Mouse (Mus musculus) heart, embryonic 16.5 days (tissue): Measurements from ENCODE around the gene Itpkc. TPM values are rescaled to one million over a fixed set of nuclear protein-coding genes. Genes with fewer than 3 reads are reported as not detected.
A peak's percentile ranks its signal among the peaks of the same experiment; 100 is the strongest.

Experiments
- ATAC-seq: fragments of 200-750 bp; cut with Nextera tagmentation; replicated peaks from 2 replicates; pipeline ENCODE4 v1.8.0; 2017; ENCODE audit warnings: moderate number of reproducible peaks; ENCODE audit not compliant: insufficient read depth, low FRiP score; ENCODE audit errors: extremely low read depth
- H3K27ac ChIP-seq: fragments of 300-500 bp; sonication (generic); 2 replicates; pipeline ENCODE4 v1.5.1; 2014; ENCODE audit warnings: mild to moderate bottlenecking, low read length, control low read depth, moderate library complexity
- H3K27me3 ChIP-seq: fragments of 300-500 bp; sonication (generic); 2 replicates; pipeline ENCODE4 v1.6.1; 2014; ENCODE audit warnings: low read length, mixed read lengths; ENCODE audit not compliant: control insufficient read depth, insufficient read depth
- H3K36me3 ChIP-seq: fragments of 300-500 bp; sonication (generic); 2 replicates; pipeline ENCODE4 v1.6.1; 2014; ENCODE audit not compliant: control insufficient read depth, insufficient read depth
- H3K4me1 ChIP-seq: fragments of 300-500 bp; sonication (generic); 2 replicates; pipeline ENCODE4 v1.6.1; 2014; ENCODE audit warnings: low read length, mixed read lengths; ENCODE audit not compliant: control insufficient read depth, insufficient read depth
- H3K4me2 ChIP-seq: fragments of 300-500 bp; sonication (generic); 2 replicates; pipeline ENCODE4 v1.6.1; 2014; ENCODE audit warnings: low read depth, mild to moderate bottlenecking, control low read depth, low read length
- H3K4me3 ChIP-seq: fragments of 300-500 bp; sonication (generic); 2 replicates; pipeline ENCODE4 v1.5.1; 2014; ENCODE audit warnings: mild to moderate bottlenecking, control low read depth, low read length
- H3K9ac ChIP-seq: fragments of 300-500 bp; sonication (generic); 2 replicates; pipeline ENCODE4 v1.6.1; 2014; ENCODE audit warnings: low read length, control low read depth
- H3K9me3 ChIP-seq: fragments of 300-500 bp; sonication (generic); replicated peaks from 2 replicates; pipeline ENCODE4 v1.6.1; 2016; ENCODE audit warnings: low read length; ENCODE audit not compliant: control insufficient read depth
- WGBS: fragments of 180-500 bp; shearing (Covaris S2); extraction: QIAGEN DNeasy Blood & Tissue Kit; methylation state at CpG from one replicate; pipeline ENCODE4 v1.1.7; 2014; 5-methylcytosine and 5-hydroxymethylcytosine counted together
- polyA plus RNA-seq: library from polyadenylated mRNA; unstranded; fragments of >200 nt; fragmentation: Nextera tagmentation; extraction: Ambion mirVana; gene quantifications from 2 replicates; pipeline ENCODE4 v1.2.1, GENCODE M21; 2015

The Itpkc gene
- polyA plus RNA-seq, 1 experiment from 2014 or later = 2.5 TPM

DNA sequence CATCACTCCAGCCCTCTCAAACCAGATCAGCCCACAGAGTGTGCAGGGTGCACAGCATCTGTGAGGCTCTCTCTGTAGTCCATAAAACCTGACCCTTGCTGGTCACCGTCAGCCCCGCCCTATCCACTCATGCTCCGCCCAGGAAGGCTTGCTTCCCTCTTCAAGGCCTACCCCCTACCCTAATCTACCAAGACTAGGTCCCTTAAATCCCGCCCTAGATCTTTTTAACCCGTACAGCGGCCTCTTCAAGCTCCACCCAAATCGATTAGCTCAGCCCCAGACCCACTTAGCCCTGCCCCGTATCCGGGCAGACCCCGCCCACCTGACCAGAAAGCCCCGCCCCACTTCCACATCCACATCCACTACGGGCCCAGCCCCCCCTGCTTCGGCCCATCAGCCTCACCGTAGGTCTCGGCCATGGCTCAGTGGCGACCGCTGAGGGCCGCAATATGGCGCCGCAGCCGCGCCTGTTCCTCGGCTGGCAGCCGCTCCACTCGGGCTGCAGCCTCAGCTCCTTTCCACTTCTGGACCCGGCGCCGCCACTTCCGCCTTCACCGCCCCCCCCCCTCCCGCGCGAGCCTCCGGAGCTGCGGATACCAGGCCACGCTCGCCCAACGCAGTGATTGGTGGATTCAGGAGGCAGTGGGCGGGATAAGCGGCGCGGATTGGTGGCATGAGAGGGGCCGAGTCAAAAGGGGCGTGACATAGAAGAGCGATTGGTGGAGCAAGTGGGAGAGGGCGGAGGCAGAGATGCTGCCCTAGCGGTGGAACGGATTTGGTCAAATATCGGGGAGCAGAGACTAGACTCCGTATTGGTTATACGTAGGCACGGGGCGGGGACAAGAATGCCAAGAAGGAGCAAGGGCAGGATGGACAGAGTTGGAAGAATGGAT is 49.9 kb downstream of the Itpkc start, which contains the start of gene Rab4b:
Gene Rab4b (minus strand): TSS at position 573 of the 893 bp plus-strand sequence.
- Histone ChIP-seq H3K9ac (peak within 1 kb of the TSS; percentile 79), H3K9me3 (no peaks in the 10 kb centered on the region), H3K4me3 (peak within 1 kb of the TSS; percentile 89), H3K4me2 (peak within 1 kb of the TSS; percentile 71), H3K36me3 (0 out of 2 replicates have a peak, but pooled peaks cover 5% of the 10 kb centered on the region), H3K4me1 (peaks cover 13% of the 10 kb centered on the region), H3K27ac (peak within 1 kb of the TSS; percentile 95), H3K27me3 (no peaks in the 10 kb centered on the region)
- WGBS = 1% methylated on average over 50 of the region's 53 CpGs
- peak; percentile 98 for ATAC-seq

- 0 out of 2 replicates have a peak, but pooled peaks cover 10% of the 10 kb centered on the region for H3K36me3 ChIP-seq
- no peak for ATAC-seq
Measured at GRCm38 (mm10) chr7:27177942-27178323, 50.5 kb downstream of the Itpkc start.

GRCm38 (mm10) chr7:27174896-27175295 is 53.6 kb downstream of the Itpkc start:
- WGBS = 76% methylated on average over 7 of the region's 7 CpGs
- Histone ChIP-seq H3K27ac (no peak overlapping the region), H3K4me2 (no peak overlapping the region), H3K36me3 (peaks cover 30% of the 10 kb centered on the region), H3K4me3 (no peak overlapping the region), H3K27me3 (no peaks in the 10 kb centered on the region), H3K9me3 (no peaks in the 10 kb centered on the region), H3K4me1 (peaks cover 12% of the 10 kb centered on the region), H3K9ac (no peak overlapping the region)
- ATAC-seq = no peak

More at GRCm38 (mm10) chr7:27177942-27178323, 50.5 kb downstream of the Itpkc start:
- Histone ChIP-seq H3K27ac (peak overlapping the region; percentile 95), H3K27me3 (no peaks in the 10 kb centered on the region), H3K4me2 (peak overlapping the region; percentile 71), H3K4me1 (peaks cover 13% of the 10 kb centered on the region), H3K9ac (peak overlapping the region; percentile 79), H3K4me3 (peak overlapping the region; percentile 89), H3K9me3 (no peaks in the 10 kb centered on the region)
- WGBS = 22% methylated on average over 4 of the region's 4 CpGs

- peaks cover 8% of the 10 kb centered on the region; the same call in 1 of the 2 replicates for H3K4me1 ChIP-seq
- no peak overlapping the region for H3K9ac ChIP-seq
- ATAC-seq = no peak
- H3K27me3 ChIP-seq = no peaks in the 10 kb centered on the region
- H3K4me3 ChIP-seq = no peak overlapping the region
- H3K4me2 ChIP-seq = no peak overlapping the region
- H3K9me3 ChIP-seq = no peaks in the 10 kb centered on the region
- H3K27ac ChIP-seq = no peak overlapping the region
- WGBS = 92% methylated on average over 15 of the region's 15 CpGs
- peaks cover 30% of the 10 kb centered on the region for H3K36me3 ChIP-seq
Measured at GRCm38 (mm10) chr7:27174496-27174895, 54.0 kb downstream of the Itpkc start.

- ATAC-seq = no peak
- peaks cover 5% of the 10 kb centered on the region; the same call in 1 of the 2 replicates for H3K4me1 ChIP-seq
- H3K27me3 ChIP-seq = no peaks in the 10 kb centered on the region
- 88% methylated on average over 3 of the region's 3 CpGs for WGBS
- H3K4me2 ChIP-seq = no peak overlapping the region
- H3K9ac ChIP-seq = no peak overlapping the region
- no peak overlapping the region for H3K27ac ChIP-seq
- H3K9me3 ChIP-seq = no peaks in the 10 kb centered on the region
- peaks cover 30% of the 10 kb centered on the region for H3K36me3 ChIP-seq
- no peak overlapping the region for H3K4me3 ChIP-seq
Measured at GRCm38 (mm10) chr7:27170981-27171380, 57.5 kb downstream of the Itpkc start.

- Histone ChIP-seq H3K9me3 (no peaks in the 10 kb centered on the region), H3K27ac (no peak overlapping the region), H3K27me3 (no peaks in the 10 kb centered on the region), H3K36me3 (peaks cover 32% of the 10 kb centered on the region), H3K9ac (no peak overlapping the region), H3K4me3 (no peak overlapping the region), H3K4me2 (no peak overlapping the region), H3K4me1 (peaks cover 27% of the 10 kb centered on the region)
- WGBS = 92% methylated on average over 5 of the region's 5 CpGs
- no peak for ATAC-seq
Measured at GRCm38 (mm10) chr7:27168371-27168770, 60.1 kb downstream of the Itpkc start.

DNA sequence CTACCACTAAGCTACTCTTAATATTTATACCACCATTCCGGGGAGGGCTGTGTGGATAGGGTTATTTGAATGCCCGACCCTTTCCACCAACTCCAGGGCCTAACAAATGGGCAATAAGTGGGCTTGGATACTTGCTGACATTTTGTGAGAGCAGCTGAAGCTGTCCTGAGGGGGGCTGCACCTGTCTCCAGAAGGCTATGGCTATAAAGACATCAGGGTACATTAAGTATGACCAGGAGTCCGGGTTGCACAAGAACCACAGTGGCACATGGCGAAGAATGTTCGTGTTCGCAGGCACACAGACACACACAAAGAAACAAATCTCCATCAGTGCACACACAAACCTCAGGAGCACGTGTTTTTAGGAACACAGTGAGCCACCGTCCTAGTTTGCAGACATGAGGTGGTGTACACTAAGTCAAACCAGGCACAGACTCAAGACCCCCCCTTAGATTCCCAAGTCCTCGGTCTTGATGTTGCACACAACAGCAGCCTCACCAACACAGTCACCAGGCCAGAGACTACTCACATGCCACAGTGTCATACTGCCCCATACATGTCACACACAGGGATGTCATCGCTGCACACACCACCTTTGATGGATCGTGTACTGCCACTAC is 60.9 kb downstream of the Itpkc start:
- peaks cover 28% of the 10 kb centered on the region for H3K36me3 ChIP-seq
- H3K4me1 ChIP-seq = peaks cover 34% of the 10 kb centered on the region
- H3K27ac ChIP-seq = peak overlapping the region; percentile 96
- no peak for ATAC-seq
- peak overlapping the region; percentile 85 for H3K9ac ChIP-seq
- peak overlapping the region; percentile 73 for H3K4me2 ChIP-seq
- no peaks in the 10 kb centered on the region for H3K9me3 ChIP-seq
- no peaks in the 10 kb centered on the region for H3K27me3 ChIP-seq
- WGBS = 71% methylated on average over 11 of the region's 11 CpGs
- H3K4me3 ChIP-seq = peak overlapping the region; percentile 73

DNA sequence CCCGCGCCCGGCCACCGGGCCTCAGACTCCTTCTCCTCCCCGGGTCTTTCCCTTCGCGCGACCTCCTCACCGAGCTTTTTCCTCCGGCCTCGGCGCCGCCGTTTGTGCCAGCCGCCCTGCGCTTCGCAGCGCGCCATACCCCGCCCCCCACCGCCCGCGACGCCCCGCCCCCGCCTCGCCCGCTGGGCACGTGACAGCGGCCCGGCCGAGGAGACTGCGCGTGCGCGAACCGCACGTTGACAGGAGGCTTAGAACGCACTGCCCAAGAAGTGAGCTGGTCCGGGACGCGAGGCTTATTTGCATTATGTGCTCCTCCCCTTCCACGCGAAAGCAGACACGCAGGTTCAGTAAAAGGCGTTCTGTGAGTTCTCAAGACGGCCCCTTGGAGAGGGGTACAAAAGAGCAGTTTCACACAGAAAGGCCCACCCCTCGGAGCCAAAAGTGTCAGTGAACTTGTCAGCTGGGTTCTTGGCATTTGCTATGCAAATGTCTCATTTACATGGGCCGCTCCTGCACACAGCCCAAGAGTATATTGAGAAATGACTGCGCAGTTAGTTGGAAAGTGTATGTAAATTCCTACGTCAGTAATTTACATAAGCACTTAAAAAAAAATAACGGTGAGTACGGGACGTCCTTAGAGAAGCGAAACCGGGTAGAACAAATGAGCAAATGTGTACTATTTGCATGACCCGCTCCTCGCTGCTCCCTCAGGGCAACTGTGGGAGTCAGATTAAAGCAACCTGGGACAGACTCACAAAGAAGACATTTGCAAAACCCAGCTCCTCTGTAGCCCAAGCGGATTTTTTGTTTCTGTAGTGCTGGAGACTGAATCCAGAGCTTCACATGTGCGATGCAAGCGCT is 61.6 kb downstream of the Itpkc start, which contains the start of gene Egln2:
Gene Egln2 (minus strand): TSS at position 189 of the 861 bp plus-strand sequence.
- no peaks in the 10 kb centered on the region for H3K27me3 ChIP-seq
- H3K4me3 ChIP-seq = peak within 1 kb of the TSS; percentile 73
- peak; percentile 86 for ATAC-seq
- H3K9ac ChIP-seq = peak within 1 kb of the TSS; percentile 85
- peak within 1 kb of the TSS; percentile 96 for H3K27ac ChIP-seq
- H3K4me2 ChIP-seq = peak within 1 kb of the TSS; percentile 73
- 2% methylated on average over 59 of the region's 61 CpGs for WGBS
- H3K36me3 ChIP-seq = peaks cover 20% of the 10 kb centered on the region
- no peaks in the 10 kb centered on the region for H3K9me3 ChIP-seq
- H3K4me1 ChIP-seq = peaks cover 40% of the 10 kb centered on the region
